Mouse (Mus musculus): ENCODE data around the gene Mcoln1. TPM values are rescaled to one million over a fixed set of nuclear protein-coding genes. Genes with fewer than 3 reads are reported as not detected.
A peak's percentile ranks its signal among the peaks of the same experiment; 100 is the strongest.

The Mcoln1 gene
- polyA plus RNA-seq, 1 experiment from 2014 or later = 31.3 TPM

- Histone ChIP-seq H3K4me2 (no peak within 1 kb of the TSS), H3K27me3 (ENCODE audit: control insufficient read depth, insufficient read depth, low read length) (no peaks in the 10 kb centered on the region), H3K9me3 (replicated peaks; ENCODE audit: control insufficient read depth, low read length) (no peaks in the 10 kb centered on the region), H3K36me3 (ENCODE audit: control insufficient read depth, insufficient read depth, low read length) (no peaks in the 10 kb centered on the region), H3K9ac (ENCODE audit: low read depth, low read length) (no peak within 1 kb of the TSS), H3K27ac (ENCODE audit: low read depth, low read length) (no peak within 1 kb of the TSS), H3K4me1 (ENCODE audit: control insufficient read depth, insufficient read depth, low read length) (no peaks in the 10 kb centered on the region), H3K4me3 (ENCODE audit: low read depth, low read length) (no peak within 1 kb of the TSS)
- ATAC-seq (replicated peaks; ENCODE audit: insufficient number of reproducible peaks, low FRiP score, low TSS enrichment) = no peak
These were observed 29.7 kb upstream of the Mcoln1 start, which contains the start of gene Tex45 for GRCm38 (mm10) chr8:3470562-3470961. Gene Tex45 (plus strand): TSS chr8:3470862.

DNA sequence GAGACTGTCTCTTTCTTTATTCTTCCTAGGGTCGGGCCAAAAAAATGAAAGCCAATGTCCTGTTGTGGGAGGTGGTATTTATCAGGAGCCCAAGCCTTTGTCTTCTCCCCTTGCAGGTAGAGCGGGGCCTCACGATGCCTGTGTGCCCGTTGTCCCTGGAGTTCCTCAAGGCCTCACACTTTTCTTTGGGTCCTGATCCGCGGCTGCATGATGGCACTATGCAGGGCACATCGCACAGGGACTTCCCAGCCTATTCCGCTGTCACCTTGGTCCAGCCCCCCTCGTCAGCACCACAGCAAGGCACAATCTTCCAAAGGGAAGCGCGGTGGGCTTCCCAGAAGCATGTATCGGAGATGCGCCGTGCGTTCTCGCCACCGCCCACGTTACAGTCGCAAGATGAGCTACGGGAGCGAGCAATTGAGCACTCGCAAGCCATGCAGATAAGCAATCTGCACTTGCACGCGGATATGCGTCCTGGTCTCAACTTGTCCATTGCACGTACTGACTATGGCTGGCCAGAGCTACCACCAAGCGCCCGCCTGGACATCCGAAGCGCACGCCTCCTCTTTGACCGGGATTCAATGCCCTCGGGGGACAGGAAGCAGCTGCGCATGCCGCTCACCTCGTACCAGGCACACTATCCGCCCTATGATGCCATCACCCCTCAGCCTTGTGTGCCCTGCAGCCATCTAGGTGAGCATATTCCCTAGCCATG, 24.4 kb upstream of the Mcoln1 start:
- Histone ChIP-seq H3K9ac (ENCODE audit: low read depth, low read length) (peak overlapping the region; percentile 17), H3K36me3 (ENCODE audit: control insufficient read depth, insufficient read depth, low read length) (no peaks in the 10 kb centered on the region), H3K4me3 (ENCODE audit: low read depth, low read length) (peak overlapping the region; percentile 32), H3K4me1 (ENCODE audit: control insufficient read depth, insufficient read depth, low read length) (0 out of 2 replicates have a peak, but pooled peaks cover 2% of the 10 kb centered on the region), H3K4me2 (peak overlapping the region; percentile 67), H3K27ac (ENCODE audit: low read depth, low read length) (no peak overlapping the region), H3K27me3 (ENCODE audit: control insufficient read depth, insufficient read depth, low read length) (peaks cover 6% of the 10 kb centered on the region; the same call in 1 of the 2 replicates), H3K9me3 (replicated peaks; ENCODE audit: control insufficient read depth, low read length) (no peaks in the 10 kb centered on the region)
- 18% methylated on average over 37 of the region's 37 CpGs for WGBS (ENCODE audit: insufficient replicate concordance)
- no peak for ATAC-seq (replicated peaks; ENCODE audit: insufficient number of reproducible peaks, low FRiP score, low TSS enrichment)

DNA sequence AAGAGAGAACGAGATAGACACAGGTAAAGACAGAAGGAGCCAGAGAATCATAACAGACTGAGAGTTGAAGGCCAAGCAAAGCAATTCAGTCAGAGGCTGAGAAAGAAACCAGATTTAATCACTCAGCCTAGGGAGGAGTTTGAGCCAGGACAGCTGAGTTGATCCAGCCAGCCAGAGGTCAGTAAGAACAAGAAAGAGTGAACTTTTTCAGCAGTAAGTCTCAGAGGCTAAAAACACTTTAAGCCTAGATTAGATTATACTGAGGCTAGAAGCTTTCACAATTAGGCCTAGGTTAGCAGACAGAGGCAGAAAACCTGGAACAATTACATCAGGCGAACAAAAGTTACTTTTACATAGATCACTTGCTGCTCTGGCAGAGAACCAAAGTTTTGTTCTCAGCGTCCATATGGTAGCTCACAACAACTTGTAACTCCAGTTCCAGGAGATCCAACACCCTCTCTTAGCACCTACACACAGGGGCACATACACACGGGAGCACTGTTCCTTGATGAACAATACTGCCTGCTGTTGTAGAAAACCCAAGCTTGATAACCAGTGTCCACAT, 20.0 kb upstream of the Mcoln1 start:
- no peaks in the 10 kb centered on the region for H3K9me3 ChIP-seq (replicated peaks; ENCODE audit: control insufficient read depth, low read length)
- 57% methylated on average over 4 of the region's 4 CpGs for WGBS (ENCODE audit: insufficient replicate concordance)

DNA sequence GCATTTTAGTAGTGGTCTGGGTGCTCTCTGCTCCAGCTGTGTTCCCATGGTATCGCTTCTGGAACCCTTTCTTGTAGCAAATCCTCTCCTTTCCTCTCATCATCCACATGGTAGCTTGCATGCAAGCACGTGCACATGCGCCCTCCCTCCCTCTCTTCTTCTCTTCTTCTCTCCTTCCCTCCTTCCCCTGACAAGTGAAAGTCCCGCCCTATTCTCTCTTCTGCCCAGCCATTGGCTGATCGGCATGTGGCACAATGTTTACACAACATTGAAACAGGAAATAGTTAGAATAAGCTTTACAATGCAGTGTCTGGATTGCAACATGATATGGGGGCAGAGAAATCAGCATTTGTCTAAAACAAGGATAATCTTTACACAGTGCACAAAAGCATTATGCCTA, 18.7 kb upstream of the Mcoln1 start:
- Histone ChIP-seq H3K9me3 (replicated peaks; ENCODE audit: control insufficient read depth, low read length) (no peaks in the 10 kb centered on the region), H3K4me2 (no peak overlapping the region), H3K4me1 (ENCODE audit: control insufficient read depth, insufficient read depth, low read length) (no peaks in the 10 kb centered on the region), H3K9ac (ENCODE audit: low read depth, low read length) (no peak overlapping the region), H3K27me3 (ENCODE audit: control insufficient read depth, insufficient read depth, low read length) (peaks cover 6% of the 10 kb centered on the region; the same call in 1 of the 2 replicates), H3K27ac (ENCODE audit: low read depth, low read length) (no peak overlapping the region), H3K4me3 (ENCODE audit: low read depth, low read length) (no peak overlapping the region), H3K36me3 (ENCODE audit: control insufficient read depth, insufficient read depth, low read length) (no peaks in the 10 kb centered on the region)
- 57% methylated on average over 5 of the region's 5 CpGs for WGBS (ENCODE audit: insufficient replicate concordance)
- ATAC-seq (replicated peaks; ENCODE audit: insufficient number of reproducible peaks, low FRiP score, low TSS enrichment) = no peak

More for the DNA sequence above, 20.0 kb upstream of the Mcoln1 start:
- no peak for ATAC-seq (replicated peaks; ENCODE audit: insufficient number of reproducible peaks, low FRiP score, low TSS enrichment)
- Histone ChIP-seq H3K36me3 (ENCODE audit: control insufficient read depth, insufficient read depth, low read length) (no peaks in the 10 kb centered on the region), H3K27me3 (ENCODE audit: control insufficient read depth, insufficient read depth, low read length) (peaks cover 6% of the 10 kb centered on the region; the same call in 1 of the 2 replicates), H3K4me2 (no peak overlapping the region), H3K4me1 (ENCODE audit: control insufficient read depth, insufficient read depth, low read length) (0 out of 2 replicates have a peak, but pooled peaks cover 2% of the 10 kb centered on the region), H3K9ac (ENCODE audit: low read depth, low read length) (no peak overlapping the region), H3K27ac (ENCODE audit: low read depth, low read length) (0 out of 2 replicates have a peak overlapping the region, but pooled peaks have one; percentile 17), H3K4me3 (ENCODE audit: low read depth, low read length) (no peak overlapping the region)

- no peaks in the 10 kb centered on the region for H3K4me1 ChIP-seq (ENCODE audit: control insufficient read depth, insufficient read depth, low read length)
- H3K27ac ChIP-seq (ENCODE audit: low read depth, low read length) = no peak overlapping the region
- H3K9ac ChIP-seq (ENCODE audit: low read depth, low read length) = no peak overlapping the region
- ATAC-seq (replicated peaks; ENCODE audit: insufficient number of reproducible peaks, low FRiP score, low TSS enrichment) = no peak
- no peaks in the 10 kb centered on the region for H3K9me3 ChIP-seq (replicated peaks; ENCODE audit: control insufficient read depth, low read length)
- no peak overlapping the region for H3K4me2 ChIP-seq
- 79% methylated on average over 22 of the region's 22 CpGs for WGBS (ENCODE audit: insufficient replicate concordance)
- peaks cover 6% of the 10 kb centered on the region; the same call in 1 of the 2 replicates for H3K27me3 ChIP-seq (ENCODE audit: control insufficient read depth, insufficient read depth, low read length)
- no peak overlapping the region for H3K4me3 ChIP-seq (ENCODE audit: low read depth, low read length)
- H3K36me3 ChIP-seq (ENCODE audit: control insufficient read depth, insufficient read depth, low read length) = no peaks in the 10 kb centered on the region
These were observed 18.0 kb upstream of the Mcoln1 start for GRCm38 (mm10) chr8:3482240-3482740.

DNA sequence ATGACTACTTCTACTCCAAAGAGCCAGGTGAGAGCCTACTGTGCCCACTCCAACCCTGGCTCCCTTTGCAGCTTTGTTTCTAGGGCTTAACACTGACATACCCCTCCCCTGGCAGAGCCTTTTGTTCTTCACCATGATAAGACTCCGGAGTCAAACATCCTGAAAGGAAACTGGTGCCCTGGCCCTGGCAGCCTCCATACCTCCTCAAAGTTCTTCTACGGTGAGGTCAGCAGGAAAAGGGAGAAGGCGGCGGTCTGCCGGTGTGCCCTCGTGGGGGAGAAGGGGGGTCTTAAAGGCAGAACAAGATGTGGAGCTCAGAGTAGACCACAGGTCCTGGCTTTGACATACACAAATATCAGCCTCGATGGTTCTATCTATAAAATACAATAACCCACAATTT, 16.7 kb upstream of the Mcoln1 start:
- H3K27ac ChIP-seq (ENCODE audit: low read depth, low read length) = no peak overlapping the region
- no peak overlapping the region for H3K9ac ChIP-seq (ENCODE audit: low read depth, low read length)
- no peaks in the 10 kb centered on the region for H3K9me3 ChIP-seq (replicated peaks; ENCODE audit: control insufficient read depth, low read length)
- 44% methylated on average over 7 of the region's 7 CpGs for WGBS (ENCODE audit: insufficient replicate concordance)
- no peaks in the 10 kb centered on the region for H3K4me1 ChIP-seq (ENCODE audit: control insufficient read depth, insufficient read depth, low read length)
- H3K27me3 ChIP-seq (ENCODE audit: control insufficient read depth, insufficient read depth, low read length) = no peaks in the 10 kb centered on the region
- no peak overlapping the region for H3K4me2 ChIP-seq
- H3K36me3 ChIP-seq (ENCODE audit: control insufficient read depth, insufficient read depth, low read length) = no peaks in the 10 kb centered on the region
- ATAC-seq (replicated peaks; ENCODE audit: insufficient number of reproducible peaks, low FRiP score, low TSS enrichment) = no peak
- H3K4me3 ChIP-seq (ENCODE audit: low read depth, low read length) = no peak overlapping the region

- Histone ChIP-seq H3K4me1 (ENCODE audit: control insufficient read depth, insufficient read depth, low read length) (no peaks in the 10 kb centered on the region), H3K9me3 (replicated peaks; ENCODE audit: control insufficient read depth, low read length) (no peaks in the 10 kb centered on the region), H3K4me2 (no peak overlapping the region), H3K27ac (ENCODE audit: low read depth, low read length) (no peak overlapping the region), H3K27me3 (ENCODE audit: control insufficient read depth, insufficient read depth, low read length) (no peaks in the 10 kb centered on the region), H3K9ac (ENCODE audit: low read depth, low read length) (no peak overlapping the region), H3K36me3 (ENCODE audit: control insufficient read depth, insufficient read depth, low read length) (no peaks in the 10 kb centered on the region), H3K4me3 (ENCODE audit: low read depth, low read length) (no peak overlapping the region)
- WGBS (ENCODE audit: insufficient replicate concordance) = 11% methylated on average over 5 of the region's 5 CpGs
- ATAC-seq (replicated peaks; ENCODE audit: insufficient number of reproducible peaks, low FRiP score, low TSS enrichment) = 0 out of 2 replicates have a peak, but pooled peaks have one; percentile 45
These were observed 15.1 kb upstream of the Mcoln1 start for GRCm38 (mm10) chr8:3485192-3485591.

DNA sequence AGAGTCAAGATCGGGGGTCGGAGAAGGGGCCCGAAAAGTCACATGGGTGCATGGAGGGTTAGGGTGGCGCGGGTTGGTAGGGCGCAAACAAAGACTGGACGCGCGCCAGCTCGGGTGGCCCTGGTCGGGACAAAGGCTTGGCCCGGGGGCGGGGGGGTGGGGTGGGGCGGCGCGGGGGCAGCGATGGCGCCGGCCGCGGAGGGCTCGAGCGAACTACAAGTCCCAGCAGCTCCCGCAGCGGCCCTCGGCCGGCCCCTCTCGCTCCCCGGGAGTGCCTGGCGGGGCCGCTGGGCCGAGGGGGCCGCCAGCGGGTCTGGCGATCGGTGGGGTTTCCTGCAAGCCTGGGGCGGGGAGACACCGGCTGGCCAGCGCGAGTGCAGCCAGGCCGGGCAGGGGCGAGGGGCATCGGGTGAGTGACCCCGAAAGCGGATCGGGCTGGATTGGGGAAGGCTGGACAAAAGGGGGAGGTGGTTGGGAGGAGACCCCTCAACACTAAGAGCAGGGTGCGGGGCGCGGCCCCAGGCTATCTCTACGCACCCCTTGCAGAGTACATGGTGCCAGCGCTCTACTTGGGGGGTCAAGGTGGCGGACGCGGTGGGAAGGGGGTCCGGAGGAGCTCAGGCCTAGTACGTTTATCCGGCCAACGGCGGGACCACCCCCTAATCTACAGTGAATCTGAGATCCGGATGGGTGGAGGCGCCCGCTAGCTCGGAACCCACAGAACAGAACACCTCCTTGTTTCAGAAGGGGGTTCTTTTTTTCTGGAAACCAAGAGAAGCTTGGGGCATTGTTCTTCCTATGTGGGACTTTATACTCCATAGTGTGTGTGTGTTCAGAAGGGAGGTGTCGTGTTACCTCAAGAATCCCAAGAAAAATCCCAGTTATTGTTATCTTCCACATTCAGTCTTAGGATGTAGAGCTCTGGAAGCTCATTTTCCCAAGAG, 7.1 kb upstream of the Mcoln1 start, which contains the start of gene Zfp358:
Zfp358 (plus strand) TSS at position 238 of the 944 bp plus-strand sequence.
- ATAC-seq (replicated peaks; ENCODE audit: insufficient number of reproducible peaks, low FRiP score, low TSS enrichment) = peak; percentile 89

More for the DNA sequence above, 7.1 kb upstream of the Mcoln1 start, which contains the start of gene Zfp358:
- Histone ChIP-seq H3K9ac (ENCODE audit: low read depth, low read length) (peak within 1 kb of the TSS; percentile 99), H3K36me3 (ENCODE audit: control insufficient read depth, insufficient read depth, low read length) (peaks cover 18% of the 10 kb centered on the region), H3K4me1 (ENCODE audit: control insufficient read depth, insufficient read depth, low read length) (peaks cover 5% of the 10 kb centered on the region; the same call in 1 of the 2 replicates), H3K4me2 (peak within 1 kb of the TSS; percentile 79), H3K9me3 (replicated peaks; ENCODE audit: control insufficient read depth, low read length) (peaks cover 6% of the 10 kb centered on the region; the same call in 1 of the 2 replicates), H3K4me3 (ENCODE audit: low read depth, low read length) (peak within 1 kb of the TSS; percentile 92), H3K27ac (ENCODE audit: low read depth, low read length) (peak within 1 kb of the TSS; percentile 75), H3K27me3 (ENCODE audit: control insufficient read depth, insufficient read depth, low read length) (no peaks in the 10 kb centered on the region)
- under 1% methylated on average over 61 of the region's 64 CpGs for WGBS (ENCODE audit: insufficient replicate concordance)

All from heart, embryonic 11.5 days (tissue).